Mouse (Mus musculus): Measurements from ENCODE around the gene Ece1. TPM values are rescaled to one million over a fixed set of nuclear protein-coding genes. Genes with fewer than 3 reads are reported as not detected.

Gene Ece1
- polyA plus RNA-seq, 1 experiment from 2014 or later, result 69.0 TPM

- no peak overlapping the region for H3K4me2 ChIP-seq (replicated peaks; ENCODE audit: low read depth, low read length)
- no peak overlapping the region for H3K9ac ChIP-seq (ENCODE audit: low read depth, low read length)
- no peak overlapping the region for H3K27ac ChIP-seq (ENCODE audit: low read depth, low read length)
- no peaks in the 10 kb centered on the region for H3K9me3 ChIP-seq (ENCODE audit: control insufficient read depth, low read length)
- no peak overlapping the region for H3K4me3 ChIP-seq (ENCODE audit: low read length)
- no peaks in the 10 kb centered on the region for H3K27me3 ChIP-seq (ENCODE audit: control insufficient read depth, insufficient read depth, low read length)
- no peaks in the 10 kb centered on the region for H3K36me3 ChIP-seq (ENCODE audit: control insufficient read depth, insufficient read depth, low read length)
- peaks cover 20% of the 10 kb centered on the region for H3K4me1 ChIP-seq (ENCODE audit: control insufficient read depth, insufficient read depth, low read length)
- ATAC-seq (ENCODE audit: low FRiP score, low TSS enrichment), result no peak
- WGBS, result 46% methylated on average over 9 of the region's 9 CpGs
Observed at GRCm38 (mm10) chr4:137882663-137883062, 20.6 kb downstream of the Ece1 start.

- H3K4me2 ChIP-seq (replicated peaks; ENCODE audit: low read depth, low read length), result no peak overlapping the region
- no peak overlapping the region for H3K4me3 ChIP-seq (ENCODE audit: low read length)
- ATAC-seq (ENCODE audit: low FRiP score, low TSS enrichment), result no peak
- H3K4me1 ChIP-seq (ENCODE audit: control insufficient read depth, insufficient read depth, low read length), result peaks cover 26% of the 10 kb centered on the region
- H3K9ac ChIP-seq (ENCODE audit: low read depth, low read length), result no peak overlapping the region
- 82% methylated on average over 8 of the region's 8 CpGs for WGBS
- no peaks in the 10 kb centered on the region for H3K27me3 ChIP-seq (ENCODE audit: control insufficient read depth, insufficient read depth, low read length)
- H3K27ac ChIP-seq (ENCODE audit: low read depth, low read length), result no peak overlapping the region
- H3K36me3 ChIP-seq (ENCODE audit: control insufficient read depth, insufficient read depth, low read length), result no peaks in the 10 kb centered on the region
- H3K9me3 ChIP-seq (ENCODE audit: control insufficient read depth, low read length), result no peaks in the 10 kb centered on the region
Observed at GRCm38 (mm10) chr4:137883513-137884150, 21.6 kb downstream of the Ece1 start.

GRCm38 (mm10) chr4:137887337-137887992 lies 25.4 kb downstream of the Ece1 start:
- H3K27me3 ChIP-seq (ENCODE audit: control insufficient read depth, insufficient read depth, low read length), result no peaks in the 10 kb centered on the region
- no peak overlapping the region for H3K9ac ChIP-seq (ENCODE audit: low read depth, low read length)
- H3K4me1 ChIP-seq (ENCODE audit: control insufficient read depth, insufficient read depth, low read length), result peaks cover 28% of the 10 kb centered on the region
- WGBS, result 81% methylated on average over 10 of the region's 10 CpGs
- no peak for ATAC-seq (ENCODE audit: low FRiP score, low TSS enrichment)
- no peaks in the 10 kb centered on the region for H3K9me3 ChIP-seq (ENCODE audit: control insufficient read depth, low read length)
- no peaks in the 10 kb centered on the region for H3K36me3 ChIP-seq (ENCODE audit: control insufficient read depth, insufficient read depth, low read length)
- H3K4me2 ChIP-seq (replicated peaks; ENCODE audit: low read depth, low read length), result no peak overlapping the region
- H3K27ac ChIP-seq (ENCODE audit: low read depth, low read length), result no peak overlapping the region
- H3K4me3 ChIP-seq (ENCODE audit: low read length), result no peak overlapping the region

- Histone ChIP-seq H3K36me3 (ENCODE audit: control insufficient read depth, insufficient read depth, low read length) (no peaks in the 10 kb centered on the region), H3K27ac (ENCODE audit: low read depth, low read length) (no peak overlapping the region), H3K9ac (ENCODE audit: low read depth, low read length) (no peak overlapping the region), H3K9me3 (ENCODE audit: control insufficient read depth, low read length) (no peaks in the 10 kb centered on the region), H3K27me3 (ENCODE audit: control insufficient read depth, insufficient read depth, low read length) (no peaks in the 10 kb centered on the region), H3K4me3 (ENCODE audit: low read length) (no peak overlapping the region), H3K4me2 (replicated peaks; ENCODE audit: low read depth, low read length) (no peak overlapping the region), H3K4me1 (ENCODE audit: control insufficient read depth, insufficient read depth, low read length) (peaks cover 28% of the 10 kb centered on the region)
- 50% methylated on average over 8 of the region's 8 CpGs for WGBS
- no peak for ATAC-seq (ENCODE audit: low FRiP score, low TSS enrichment)
Observed at GRCm38 (mm10) chr4:137887993-137888388, 26.0 kb downstream of the Ece1 start.

GRCm38 (mm10) chr4:137890596-137890995 lies 28.6 kb downstream of the Ece1 start:
- H3K27ac ChIP-seq (ENCODE audit: low read depth, low read length), result no peak overlapping the region
- no peaks in the 10 kb centered on the region for H3K9me3 ChIP-seq (ENCODE audit: control insufficient read depth, low read length)
- no peak overlapping the region for H3K4me2 ChIP-seq (replicated peaks; ENCODE audit: low read depth, low read length)
- 64% methylated on average over 4 of the region's 4 CpGs for WGBS
- no peak overlapping the region for H3K9ac ChIP-seq (ENCODE audit: low read depth, low read length)
- no peak for ATAC-seq (ENCODE audit: low FRiP score, low TSS enrichment)
- H3K4me1 ChIP-seq (ENCODE audit: control insufficient read depth, insufficient read depth, low read length), result peaks cover 21% of the 10 kb centered on the region
- no peaks in the 10 kb centered on the region for H3K36me3 ChIP-seq (ENCODE audit: control insufficient read depth, insufficient read depth, low read length)
- no peaks in the 10 kb centered on the region for H3K27me3 ChIP-seq (ENCODE audit: control insufficient read depth, insufficient read depth, low read length)
- no peak overlapping the region for H3K4me3 ChIP-seq (ENCODE audit: low read length)

- H3K27ac ChIP-seq (ENCODE audit: low read depth, low read length), result no peak overlapping the region
- no peak overlapping the region for H3K9ac ChIP-seq (ENCODE audit: low read depth, low read length)
- H3K4me2 ChIP-seq (replicated peaks; ENCODE audit: low read depth, low read length), result no peak overlapping the region
- no peaks in the 10 kb centered on the region for H3K9me3 ChIP-seq (ENCODE audit: control insufficient read depth, low read length)
- H3K4me3 ChIP-seq (ENCODE audit: low read length), result no peak overlapping the region
- ATAC-seq (ENCODE audit: low FRiP score, low TSS enrichment), result no peak
- 29% methylated on average over 4 of the region's 4 CpGs for whole genome bisulfite sequencing
- no peaks in the 10 kb centered on the region for H3K27me3 ChIP-seq (ENCODE audit: control insufficient read depth, insufficient read depth, low read length)
- H3K4me1 ChIP-seq (ENCODE audit: control insufficient read depth, insufficient read depth, low read length), result peaks cover 27% of the 10 kb centered on the region
- H3K36me3 ChIP-seq (ENCODE audit: control insufficient read depth, insufficient read depth, low read length), result no peaks in the 10 kb centered on the region
Observed at GRCm38 (mm10) chr4:137891553-137892145, 29.6 kb downstream of the Ece1 start.

- H3K4me2 ChIP-seq (replicated peaks; ENCODE audit: low read depth, low read length), result peak overlapping the region; percentile 10; the same call in 1 of the 2 replicates
- peak; percentile 46; the same call in 1 of the 2 replicates for ATAC-seq (ENCODE audit: low FRiP score, low TSS enrichment)
- no peak overlapping the region for H3K4me3 ChIP-seq (ENCODE audit: low read length)
- WGBS, result 15% methylated on average over 11 of the region's 11 CpGs
- peak overlapping the region; percentile 7; the same call in 1 of the 2 replicates for H3K9ac ChIP-seq (ENCODE audit: low read depth, low read length)
- peaks cover 35% of the 10 kb centered on the region for H3K4me1 ChIP-seq (ENCODE audit: control insufficient read depth, insufficient read depth, low read length)
- H3K9me3 ChIP-seq (ENCODE audit: control insufficient read depth, low read length), result no peaks in the 10 kb centered on the region
- no peaks in the 10 kb centered on the region for H3K36me3 ChIP-seq (ENCODE audit: control insufficient read depth, insufficient read depth, low read length)
- H3K27ac ChIP-seq (ENCODE audit: low read depth, low read length), result 0 out of 2 replicates have a peak overlapping the region, but pooled peaks have one; percentile 6
- H3K27me3 ChIP-seq (ENCODE audit: control insufficient read depth, insufficient read depth, low read length), result no peaks in the 10 kb centered on the region
Observed at GRCm38 (mm10) chr4:137892713-137893242, 30.7 kb downstream of the Ece1 start.

GRCm38 (mm10) chr4:137896612-137897297 lies 34.7 kb downstream of the Ece1 start:
- Histone ChIP-seq H3K27ac (ENCODE audit: low read depth, low read length) (peak overlapping the region; percentile 44; the same call in 1 of the 2 replicates), H3K36me3 (ENCODE audit: control insufficient read depth, insufficient read depth, low read length) (no peaks in the 10 kb centered on the region), H3K4me3 (ENCODE audit: low read length) (no peak overlapping the region), H3K9ac (ENCODE audit: low read depth, low read length) (no peak overlapping the region), H3K9me3 (ENCODE audit: control insufficient read depth, low read length) (no peaks in the 10 kb centered on the region), H3K4me2 (replicated peaks; ENCODE audit: low read depth, low read length) (no peak overlapping the region), H3K4me1 (ENCODE audit: control insufficient read depth, insufficient read depth, low read length) (peaks cover 39% of the 10 kb centered on the region), H3K27me3 (ENCODE audit: control insufficient read depth, insufficient read depth, low read length) (no peaks in the 10 kb centered on the region)
- 41% methylated on average over 12 of the region's 12 CpGs for WGBS
- ATAC-seq (ENCODE audit: low FRiP score, low TSS enrichment), result peak; percentile 2; the same call in 1 of the 2 replicates

Measured in kidney, embryonic 14.5 days (tissue).